Mouse (Mus musculus) brain, embryonic 14.5 days (tissue): ENCODE measurements around the gene Aip.

Experiments
- CTCF ChIP-seq: fragments of 200-500 bp; IDR thresholded peaks from 2 replicates; pipeline ENCODE4 v1.5.1; 2012; ENCODE audit warnings: inconsistent platforms, mild to moderate bottlenecking, moderate library complexity, borderline replicate concordance; ENCODE audit not compliant: insufficient read depth, insufficient read length; ENCODE audit errors: extremely low read depth
- POLR2A ChIP-seq: fragments of 200-500 bp; IDR thresholded peaks from 2 replicates; pipeline ENCODE4 v1.6.1; 2012; ENCODE audit warnings: mild to moderate bottlenecking, inconsistent platforms, borderline replicate concordance; ENCODE audit not compliant: poor library complexity, insufficient read depth, insufficient read length, severe bottlenecking; ENCODE audit errors: extremely low read depth

DNA sequence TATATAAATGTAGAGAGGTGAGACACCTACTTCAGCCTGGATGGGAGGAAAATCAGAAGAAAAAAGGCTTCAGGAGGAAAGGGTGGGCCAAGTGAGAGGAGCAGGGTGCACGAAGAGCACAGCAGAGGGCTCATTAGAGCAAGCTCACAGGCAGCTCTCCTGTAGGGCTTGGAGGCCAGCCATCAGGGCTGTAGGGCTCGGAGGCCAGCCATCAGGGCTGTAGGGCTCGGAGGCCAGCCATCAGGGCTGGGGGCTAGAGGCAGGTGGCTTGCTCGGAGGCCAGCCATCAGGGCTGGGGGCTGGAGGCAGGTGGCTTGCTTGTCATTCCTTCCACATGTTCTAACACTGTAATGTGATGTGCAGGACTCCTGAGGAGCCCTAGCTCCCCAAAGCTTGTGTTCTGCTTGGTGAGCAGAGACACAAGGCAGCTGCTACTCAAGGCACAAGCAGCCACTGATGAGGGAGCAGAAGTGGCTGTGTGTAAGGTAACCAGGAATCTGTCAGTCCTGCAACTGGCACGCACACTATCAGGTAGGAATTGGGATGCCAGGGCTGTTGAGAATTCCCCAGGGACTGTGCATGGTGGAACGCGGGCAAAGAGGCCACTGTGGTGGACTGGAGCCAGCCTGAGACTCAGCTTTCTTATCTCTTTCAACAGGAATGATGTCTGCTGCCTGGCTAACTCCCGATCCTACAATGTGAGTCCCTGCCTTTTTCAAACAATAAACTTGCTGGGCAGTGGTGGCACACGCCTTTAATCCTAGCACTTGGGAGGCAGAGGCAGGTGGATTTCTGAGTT, 41.2 kb upstream of the Aip start:
- no peak for TF ChIP-seq CTCF
- TF ChIP-seq POLR2A = no peak
